In the genomic region with DNA sequence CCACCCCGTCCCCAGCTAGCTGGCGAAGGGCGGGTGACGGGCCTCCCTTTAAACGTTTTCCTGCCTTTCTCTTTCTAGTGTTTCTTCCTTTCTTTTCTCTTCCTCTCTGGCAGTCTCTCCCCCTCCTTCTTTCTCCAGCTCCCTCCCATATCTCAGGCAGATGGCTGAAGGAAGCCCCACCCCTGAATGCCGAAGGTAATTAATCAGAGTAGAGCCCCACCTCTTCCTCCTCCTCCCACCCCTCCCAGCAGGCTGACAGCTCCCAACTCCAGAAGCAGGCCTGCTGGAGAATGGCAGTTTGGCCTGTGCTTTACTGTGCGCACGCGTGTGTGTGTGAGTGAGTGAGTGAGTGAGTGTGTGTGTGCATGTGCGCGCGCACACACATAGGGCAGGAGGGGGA, we compare ENCODE assay signal across 8 mouse cellular contexts.
DNase-seq lines count a peak whose midpoint lies in the region; ATAC-seq and TF ChIP-seq lines count a peak whose summit lies in the region.

No protein-coding gene starts in this region.

- peak overlapping the region; percentile 95 for H3K27ac ChIP-seq in forebrain, embryonic 14.5 days (ENCODE audit: low read depth, low read length)
- H3K27ac ChIP-seq in liver, postnatal 0 days (ENCODE audit: low read depth): peak overlapping the region; percentile 83

- H3K4me1 ChIP-seq in forebrain, embryonic 14.5 days (ENCODE audit: control insufficient read depth, insufficient read depth, low read length): peaks cover 31% of the 10 kb centered on the region
- peaks cover 17% of the 10 kb centered on the region for H3K4me1 ChIP-seq in liver, postnatal 0 days (ENCODE audit: insufficient read depth)

- TF ChIP-seq EP300 in liver, postnatal 0 days (IDR thresholded peaks at IDR 0.05; ENCODE audit: low read depth): no peak

- intact Hi-C loops in heart, postnatal 14 days (cut with DNase I): loop anchor here (5.0 kb wide), 3 partner anchors 64 to 204 kb away; no protein-coding TSS in a partner anchor

- DNase-seq in MEL-GATA-1-ER (ENCODE audit: extremely low read depth, low read depth): peak; percentile 10
- peak; percentile 98 for DNase-seq in forebrain, embryonic 14.5 days (ENCODE audit: low spot score)
- peak; percentile 71 to 75 for DNase-seq in heart, postnatal 14 days
- peak; percentile 73 to 81 for DNase-seq in layer of hippocampus, adult 18-20 months (ENCODE audit: low spot score in 2 of 2)
- peak; percentile 61 for DNase-seq in liver, postnatal 0 days
- peak; percentile 23 for DNase-seq in ovary, postnatal 10 days (ENCODE audit: low spot score)

- 0% methylated on average over 12 of the region's 12 CpGs for WGBS in forebrain, embryonic 14.5 days
- WGBS in liver, postnatal 0 days (ENCODE audit: insufficient replicate concordance): 7% methylated on average over 12 of the region's 12 CpGs

- TF ChIP-seq CTCF in liver, postnatal 0 days (IDR thresholded peaks at IDR 0.05; ENCODE audit: low read depth): no peak; the same call in 1 of the 2 replicates

- H3K9ac ChIP-seq in forebrain, embryonic 14.5 days (ENCODE audit: low read length): peak overlapping the region; percentile 87
- H3K9ac ChIP-seq in liver, postnatal 0 days (replicated peaks): peak overlapping the region; percentile 23; the same call in 1 of the 2 replicates

- peak overlapping the region; percentile 64 for H3K4me3 ChIP-seq in forebrain, embryonic 14.5 days (ENCODE audit: low read depth, low read length)
- peak overlapping the region; percentile 42 for H3K4me3 ChIP-seq in liver, postnatal 0 days (ENCODE audit: low read depth, low read length)

- H3K9me3 ChIP-seq in forebrain, embryonic 14.5 days (replicated peaks; ENCODE audit: control insufficient read depth, low read length): no peaks in the 10 kb centered on the region
- no peaks in the 10 kb centered on the region for H3K9me3 ChIP-seq in liver, postnatal 0 days (ENCODE audit: low read length)

- peak; percentile 70 for ATAC-seq in cerebellum, adult (ENCODE audit: insufficient number of reproducible peaks, low FRiP score, low TSS enrichment)
- ATAC-seq in forebrain, embryonic 14.5 days: peak; percentile 93
- peak; percentile 79 for ATAC-seq in liver, postnatal 0 days
- no peak for ATAC-seq in monocyte, adult 5-6 weeks (replicated peaks; ENCODE audit: insufficient number of reproducible peaks, low FRiP score, low TSS enrichment, poor library complexity, severe bottlenecking)

- peak overlapping the region; percentile 85 for H3K4me2 ChIP-seq in forebrain, embryonic 14.5 days (ENCODE audit: low read length)
- peak overlapping the region; percentile 70 for H3K4me2 ChIP-seq in liver, postnatal 0 days (ENCODE audit: low read depth, low read length)

- no peaks in the 10 kb centered on the region for H3K36me3 ChIP-seq in forebrain, embryonic 14.5 days (ENCODE audit: control insufficient read depth, insufficient read depth, low read length)
- no peaks in the 10 kb centered on the region; the same call in 1 of the 2 replicates for H3K36me3 ChIP-seq in liver, postnatal 0 days (replicated peaks; ENCODE audit: insufficient read depth, low read length)

- no peaks in the 10 kb centered on the region for H3K27me3 ChIP-seq in forebrain, embryonic 14.5 days (replicated peaks; ENCODE audit: control insufficient read depth, insufficient read depth, low read length)
- H3K27me3 ChIP-seq in liver, postnatal 0 days (ENCODE audit: insufficient read depth, low read length): no peaks in the 10 kb centered on the region

Comparison
In these comparisons a context has a peak if more than half of its experiments do, and no peak if none do; other contexts are left out.
1. DNase-seq: peak in every context shown above with its lines; median percentile 98 in forebrain, embryonic 14.5 days; 77 in layer of hippocampus, adult 18-20 months; 73 in heart, postnatal 14 days; 61 in liver, postnatal 0 days; 23 in ovary, postnatal 10 days; 10 in MEL-GATA-1-ER.